Mouse (Mus musculus) hindbrain, embryonic 16.5 days (tissue): ENCODE measurements around the gene Shisa5. TPM values are rescaled to one million over a fixed set of nuclear protein-coding genes. Genes with fewer than 3 reads are reported as not detected.

Experiments
- ATAC-seq: fragments of 200-750 bp; cut with Nextera tagmentation; 2 replicates; pipeline ENCODE4 v1.8.0; 2017; ENCODE audit warnings: moderate TSS enrichment, moderate library complexity
- H3K27ac ChIP-seq: fragments of 300-500 bp; sonication (generic); 2 replicates; pipeline ENCODE4 v1.5.1; 2014; ENCODE audit warnings: low read depth, mild to moderate bottlenecking, control low read depth, low read length, moderate library complexity
- H3K27me3 ChIP-seq: fragments of 300-500 bp; sonication (generic); replicated peaks from 2 replicates; pipeline ENCODE4 v1.6.1; 2014; ENCODE audit warnings: low read length; ENCODE audit not compliant: control insufficient read depth, insufficient read depth
- H3K36me3 ChIP-seq: fragments of 300-500 bp; sonication (generic); 2 replicates; pipeline ENCODE4 v1.6.1; 2014; ENCODE audit warnings: mild to moderate bottlenecking, low read length, moderate library complexity, mixed read lengths; ENCODE audit not compliant: control insufficient read depth, insufficient read depth
- H3K4me1 ChIP-seq: fragments of 300-500 bp; sonication (generic); 2 replicates; pipeline ENCODE4 v1.6.1; 2014; ENCODE audit warnings: low read depth, low read length; ENCODE audit not compliant: control insufficient read depth, insufficient read depth
- H3K4me2 ChIP-seq: fragments of 300-500 bp; sonication (generic); 2 replicates; pipeline ENCODE4 v1.6.1; 2014; ENCODE audit warnings: mild to moderate bottlenecking, low read length, control low read depth, moderate library complexity
- H3K4me3 ChIP-seq: fragments of 300-500 bp; sonication (generic); 2 replicates; pipeline ENCODE4 v1.5.1; 2014; ENCODE audit warnings: mild to moderate bottlenecking, low read length, control low read depth, moderate library complexity
- H3K9ac ChIP-seq: fragments of 300-500 bp; sonication (generic); 2 replicates; pipeline ENCODE4 v1.6.1; 2014; ENCODE audit warnings: low read depth, mild to moderate bottlenecking, control low read depth, low read length, moderate library complexity
- H3K9me3 ChIP-seq: fragments of 300-500 bp; sonication (generic); 2 replicates; pipeline ENCODE4 v1.6.1; 2014; ENCODE audit warnings: mild to moderate bottlenecking, low read length, moderate library complexity; ENCODE audit not compliant: control insufficient read depth
- WGBS: fragments of 180-500 bp; shearing (Covaris S2); extraction: QIAGEN DNeasy Blood & Tissue Kit; methylation state at CpG from one replicate; pipeline ENCODE4 v1.1.7; 2014; 5-methylcytosine and 5-hydroxymethylcytosine counted together
- polyA plus RNA-seq: library from polyadenylated mRNA; unstranded; fragments of >200 nt; fragmentation: Nextera tagmentation; extraction: Ambion mirVana; gene quantifications from 2 replicates; pipeline ENCODE4 v1.2.1, GENCODE M21; 2015

Gene Shisa5
- polyA plus RNA-seq, 1 experiment from 2014 or later = 87.5 TPM

GRCm38 (mm10) chr9:109056081-109056690, 17.8 kb downstream of the Shisa5 start:
- Histone ChIP-seq H3K4me1 (peaks cover 23% of the 10 kb centered on the region), H3K4me3 (no peak overlapping the region), H3K27me3 (no peaks in the 10 kb centered on the region), H3K9me3 (no peaks in the 10 kb centered on the region), H3K4me2 (no peak overlapping the region), H3K27ac (no peak overlapping the region), H3K9ac (no peak overlapping the region), H3K36me3 (peaks cover 14% of the 10 kb centered on the region)
- 94% methylated on average over 17 of the region's 17 CpGs for WGBS
- ATAC-seq = no peak

GRCm38 (mm10) chr9:109056916-109057315, 18.6 kb downstream of the Shisa5 start:
- Histone ChIP-seq H3K4me2 (no peak overlapping the region), H3K36me3 (peaks cover 14% of the 10 kb centered on the region), H3K27ac (no peak overlapping the region), H3K4me1 (peaks cover 23% of the 10 kb centered on the region), H3K9me3 (no peaks in the 10 kb centered on the region), H3K4me3 (no peak overlapping the region), H3K9ac (no peak overlapping the region), H3K27me3 (no peaks in the 10 kb centered on the region)
- WGBS = 91% methylated on average over 4 of the region's 4 CpGs
- no peak for ATAC-seq

- Histone ChIP-seq H3K36me3 (peaks cover 18% of the 10 kb centered on the region), H3K4me1 (peaks cover 23% of the 10 kb centered on the region), H3K27me3 (no peaks in the 10 kb centered on the region), H3K4me2 (no peak overlapping the region), H3K27ac (no peak overlapping the region), H3K4me3 (no peak overlapping the region), H3K9ac (no peak overlapping the region), H3K9me3 (no peaks in the 10 kb centered on the region)
- ATAC-seq = no peak
- 95% methylated on average over 5 of the region's 5 CpGs for WGBS
Observed at GRCm38 (mm10) chr9:109057543-109057942, 19.2 kb downstream of the Shisa5 start.

GRCm38 (mm10) chr9:109058006-109058765, 19.8 kb downstream of the Shisa5 start:
- Histone ChIP-seq H3K27me3 (no peaks in the 10 kb centered on the region), H3K9ac (no peak overlapping the region), H3K9me3 (no peaks in the 10 kb centered on the region), H3K4me1 (peaks cover 23% of the 10 kb centered on the region), H3K27ac (no peak overlapping the region), H3K4me2 (peak overlapping the region; percentile 71; the same call in 1 of the 2 replicates), H3K36me3 (peaks cover 23% of the 10 kb centered on the region), H3K4me3 (no peak overlapping the region)
- 93% methylated on average over 19 of the region's 19 CpGs for WGBS
- no peak for ATAC-seq

GRCm38 (mm10) chr9:109059136-109059903, 21.0 kb downstream of the Shisa5 start, which contains the start of gene Trex1:
Gene Trex1 (minus strand): TSS chr9:109059734.
- ATAC-seq = peak; percentile 71
- Histone ChIP-seq H3K9ac (peak within 1 kb of the TSS; percentile 59), H3K36me3 (peaks cover 30% of the 10 kb centered on the region), H3K27me3 (no peaks in the 10 kb centered on the region), H3K4me3 (peak within 1 kb of the TSS; percentile 39), H3K4me1 (peaks cover 23% of the 10 kb centered on the region), H3K9me3 (no peaks in the 10 kb centered on the region), H3K4me2 (peak within 1 kb of the TSS; percentile 71), H3K27ac (peak within 1 kb of the TSS; percentile 78)
- WGBS = 27% methylated on average over 15 of the region's 15 CpGs

GRCm38 (mm10) chr9:109060184-109060897, 22.0 kb downstream of the Shisa5 start:
- Histone ChIP-seq H3K4me3 (no peak overlapping the region), H3K36me3 (peaks cover 38% of the 10 kb centered on the region), H3K27ac (no peak overlapping the region), H3K9ac (no peak overlapping the region), H3K4me2 (no peak overlapping the region), H3K4me1 (peaks cover 16% of the 10 kb centered on the region), H3K9me3 (no peaks in the 10 kb centered on the region), H3K27me3 (no peaks in the 10 kb centered on the region)
- WGBS = 90% methylated on average over 16 of the region's 16 CpGs
- no peak for ATAC-seq

GRCm38 (mm10) chr9:109060898-109061295, 22.5 kb downstream of the Shisa5 start:
- Histone ChIP-seq H3K4me3 (no peak overlapping the region), H3K36me3 (peaks cover 44% of the 10 kb centered on the region), H3K9ac (no peak overlapping the region), H3K4me2 (no peak overlapping the region), H3K4me1 (peaks cover 15% of the 10 kb centered on the region), H3K27ac (no peak overlapping the region), H3K27me3 (no peaks in the 10 kb centered on the region), H3K9me3 (no peaks in the 10 kb centered on the region)
- 91% methylated on average over 5 of the region's 5 CpGs for WGBS
- ATAC-seq = no peak

- Histone ChIP-seq H3K9me3 (no peaks in the 10 kb centered on the region), H3K4me1 (peaks cover 12% of the 10 kb centered on the region), H3K27me3 (no peaks in the 10 kb centered on the region), H3K4me2 (no peak overlapping the region), H3K9ac (no peak overlapping the region), H3K27ac (no peak overlapping the region), H3K4me3 (no peak overlapping the region), H3K36me3 (peaks cover 45% of the 10 kb centered on the region)
- ATAC-seq = no peak
- WGBS = 92% methylated on average over 3 of the region's 3 CpGs
Observed at GRCm38 (mm10) chr9:109068095-109068735, 29.9 kb downstream of the Shisa5 start.
